14 mouse cellular contexts compared by ENCODE assay signal in genomic region chr19:24502736-24503421, GRCm38 (mm10).
"Had no signal": no experiment of that assay in that cellular context is flagged by ENCODE, and none has a peak within 500 bp of the region (broad histone marks: within the 10 kb centered on the region; RNA-seq: fewer than 3 reads in every experiment).

No protein-coding gene starts in this region.

- ATAC-seq: liver, embryonic 12.5 days; midbrain, embryonic 15.5 days had no signal

- H3K4me1 ChIP-seq: limb, embryonic 15.5 days; midbrain, embryonic 15.5 days had no signal

- DNase-seq: kidney, adult 2 months; kidney, postnatal 14 days; lung, embryonic 14.5 days; lung, postnatal 10 days; right cerebral cortex, postnatal 14 days had no signal

- H3K9ac ChIP-seq: kidney, embryonic 15.5 days; limb, embryonic 15.5 days; liver, embryonic 12.5 days; lung, embryonic 14.5 days; midbrain, embryonic 15.5 days; neural tube, embryonic 13.5 days had no signal

- H3K27me3 ChIP-seq: kidney, embryonic 15.5 days; limb, embryonic 15.5 days; liver, embryonic 12.5 days; megakaryocyte, embryonic 14.5 days; midbrain, embryonic 15.5 days had no signal

- H3K36me3 ChIP-seq: kidney, embryonic 15.5 days; limb, embryonic 15.5 days; liver, embryonic 12.5 days; midbrain, embryonic 15.5 days; neural tube, embryonic 13.5 days had no signal

- H3K4me2 ChIP-seq: kidney, embryonic 15.5 days; limb, embryonic 15.5 days; liver, embryonic 12.5 days; lung, embryonic 14.5 days; midbrain, embryonic 11.5 days; midbrain, embryonic 15.5 days; neural tube, embryonic 13.5 days had no signal

- H3K4me3 ChIP-seq: kidney, embryonic 15.5 days; left cerebral cortex, adult 2 months; limb, embryonic 15.5 days; liver, embryonic 12.5 days; megakaryocyte, embryonic 14.5 days; midbrain, embryonic 15.5 days; neural tube, embryonic 13.5 days had no signal

- H3K27ac ChIP-seq: kidney, embryonic 15.5 days; left cerebral cortex, adult 2 months; limb, embryonic 15.5 days; liver, embryonic 12.5 days; macrophage; midbrain, embryonic 15.5 days; neural tube, embryonic 13.5 days had no signal

- H3K9me3 ChIP-seq: kidney, embryonic 15.5 days; limb, embryonic 15.5 days; liver, embryonic 12.5 days; megakaryocyte, embryonic 14.5 days; midbrain, embryonic 15.5 days; neural tube, embryonic 13.5 days had no signal
